Mouse (Mus musculus): ENCODE measurements around the gene Mtmr12. TPM values are rescaled to one million over a fixed set of nuclear protein-coding genes. Genes with fewer than 3 reads are reported as not detected.

Mtmr12 gene
- polyA plus RNA-seq, 1 experiment from 2014 or later, result 8.0 TPM

DNA sequence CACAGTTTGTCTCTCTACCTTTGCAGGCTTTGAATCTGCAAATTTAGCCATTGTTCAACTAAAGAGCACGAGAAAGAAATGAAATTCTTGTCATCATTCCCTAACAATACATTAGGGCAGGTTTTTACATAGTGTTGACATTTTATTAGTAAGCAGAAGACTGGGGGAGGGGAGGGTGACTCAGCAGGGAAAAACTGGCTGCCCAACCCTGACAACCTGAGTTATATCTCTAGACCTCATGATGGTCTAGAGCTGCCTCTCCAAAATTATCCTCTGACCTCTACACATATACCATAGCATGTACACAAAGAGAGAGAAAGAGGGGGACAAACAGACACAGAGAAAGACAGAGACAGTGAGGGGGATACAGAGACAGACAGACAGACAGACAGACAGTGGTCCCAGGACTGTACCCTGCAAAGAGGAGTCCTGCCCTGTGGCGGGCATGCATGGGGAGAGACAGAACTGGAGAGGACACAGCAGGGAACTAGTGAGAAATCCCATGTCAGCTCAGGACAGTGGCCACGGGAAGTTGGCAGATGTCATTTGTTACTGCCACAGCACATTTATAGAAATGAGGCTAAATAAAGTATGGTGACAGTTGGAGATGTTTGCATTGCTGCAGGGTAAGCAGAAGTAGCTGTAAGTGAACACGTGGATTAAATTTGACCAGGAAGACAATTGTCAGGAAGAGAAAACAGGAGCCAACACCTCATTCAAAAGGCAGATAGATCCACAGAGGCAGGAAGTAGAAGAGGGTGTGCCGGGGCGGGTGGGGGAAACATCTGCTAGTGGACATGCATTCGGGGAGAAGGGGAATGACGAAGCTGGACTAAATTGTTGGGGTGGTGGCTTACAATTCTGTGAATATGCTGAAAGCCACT is 101.6 kb downstream of the Mtmr12 start:
- Histone ChIP-seq H3K4me2 (no peak overlapping the region), H3K27me3 (no peaks in the 10 kb centered on the region), H3K9me3 (no peaks in the 10 kb centered on the region), H3K36me3 (no peaks in the 10 kb centered on the region), H3K4me1 (replicated peaks) (no peaks in the 10 kb centered on the region), H3K9ac (no peak overlapping the region), H3K4me3 (no peak overlapping the region), H3K27ac (replicated peaks) (no peak overlapping the region)
- no peak for ATAC-seq (ENCODE audit: low read depth)
- WGBS, result 76% methylated on average over 8 of the region's 8 CpGs

DNA sequence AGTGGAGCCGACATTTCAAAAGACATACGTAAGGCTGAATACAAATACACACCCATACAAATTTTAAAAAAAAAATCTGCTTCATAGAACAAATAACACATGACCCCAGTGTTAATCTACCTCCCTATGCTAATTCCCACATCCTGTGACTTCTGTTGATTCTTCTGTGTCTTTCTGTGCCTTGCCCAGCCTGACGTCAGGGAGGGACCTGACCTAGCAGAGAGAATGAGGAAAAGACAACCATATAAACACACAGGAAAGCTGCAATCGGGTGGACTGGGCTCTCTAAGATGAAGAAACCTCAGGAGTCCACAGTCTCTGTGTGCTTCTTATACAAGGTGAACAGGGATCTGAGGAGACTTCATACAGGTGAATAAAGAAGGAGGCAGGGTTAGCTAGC is 102.3 kb downstream of the Mtmr12 start:
- Histone ChIP-seq H3K27ac (replicated peaks) (no peak overlapping the region), H3K4me1 (replicated peaks) (no peaks in the 10 kb centered on the region), H3K36me3 (no peaks in the 10 kb centered on the region), H3K27me3 (no peaks in the 10 kb centered on the region), H3K9ac (no peak overlapping the region), H3K4me2 (no peak overlapping the region), H3K9me3 (no peaks in the 10 kb centered on the region), H3K4me3 (no peak overlapping the region)
- WGBS, result 80% methylated on average over 4 of the region's 4 CpGs
- ATAC-seq (ENCODE audit: low read depth), result no peak

GRCm38 (mm10) chr15:12308539-12308938 is 103.7 kb downstream of the Mtmr12 start:
- H3K4me3 ChIP-seq, result no peak overlapping the region
- no peak overlapping the region for H3K9ac ChIP-seq
- no peak for ATAC-seq (ENCODE audit: low read depth)
- H3K27me3 ChIP-seq, result no peaks in the 10 kb centered on the region
- H3K27ac ChIP-seq (replicated peaks), result no peak overlapping the region
- WGBS, result 91% methylated on average over 5 of the region's 5 CpGs
- H3K4me1 ChIP-seq (replicated peaks), result no peaks in the 10 kb centered on the region
- H3K36me3 ChIP-seq, result no peaks in the 10 kb centered on the region
- no peak overlapping the region for H3K4me2 ChIP-seq
- no peaks in the 10 kb centered on the region for H3K9me3 ChIP-seq

- H3K4me1 ChIP-seq (replicated peaks), result no peaks in the 10 kb centered on the region
- no peak overlapping the region for H3K4me3 ChIP-seq
- no peaks in the 10 kb centered on the region for H3K9me3 ChIP-seq
- no peak overlapping the region for H3K27ac ChIP-seq (replicated peaks)
- no peaks in the 10 kb centered on the region for H3K36me3 ChIP-seq
- no peak overlapping the region for H3K4me2 ChIP-seq
- no peak for ATAC-seq (ENCODE audit: low read depth)
- WGBS, result 86% methylated on average over 4 of the region's 4 CpGs
- H3K27me3 ChIP-seq, result no peaks in the 10 kb centered on the region
- no peak overlapping the region for H3K9ac ChIP-seq
Observed at GRCm38 (mm10) chr15:12310676-12311075, 105.8 kb downstream of the Mtmr12 start.

- WGBS, result 88% methylated on average over 7 of the region's 7 CpGs
- ATAC-seq (ENCODE audit: low read depth), result no peak
Observed at GRCm38 (mm10) chr15:12311465-12311864, 106.6 kb downstream of the Mtmr12 start.

DNA sequence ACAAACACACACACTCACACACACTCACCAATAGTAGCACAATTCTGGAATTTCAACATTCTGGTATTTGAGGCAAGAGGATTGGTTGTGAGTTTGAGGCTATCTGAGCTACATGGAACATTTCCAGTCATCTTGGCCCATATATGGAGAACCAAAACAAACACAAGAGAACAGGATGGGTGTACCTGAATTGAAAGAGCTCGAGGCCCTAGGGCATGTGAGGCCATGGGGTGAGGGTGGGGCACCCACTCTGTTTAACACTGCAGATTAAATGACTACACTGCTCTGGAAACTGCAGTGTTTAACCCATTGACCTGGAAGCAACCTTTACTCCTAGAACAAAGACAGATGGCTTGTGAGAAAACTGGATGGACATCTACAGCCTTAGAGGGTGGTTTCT is 108.4 kb downstream of the Mtmr12 start:
- Histone ChIP-seq H3K9me3 (no peaks in the 10 kb centered on the region), H3K36me3 (no peaks in the 10 kb centered on the region), H3K4me3 (no peak overlapping the region), H3K4me1 (replicated peaks) (no peaks in the 10 kb centered on the region), H3K4me2 (no peak overlapping the region), H3K9ac (no peak overlapping the region), H3K27me3 (no peaks in the 10 kb centered on the region), H3K27ac (replicated peaks) (no peak overlapping the region)
- ATAC-seq (ENCODE audit: low read depth), result no peak
- whole genome bisulfite sequencing, result 28% methylated on average over 1 of the region's 1 CpGs

More at GRCm38 (mm10) chr15:12311465-12311864, 106.6 kb downstream of the Mtmr12 start:
- no peak overlapping the region for H3K4me3 ChIP-seq
- no peaks in the 10 kb centered on the region for H3K4me1 ChIP-seq (replicated peaks)
- no peaks in the 10 kb centered on the region for H3K9me3 ChIP-seq
- H3K27me3 ChIP-seq, result no peaks in the 10 kb centered on the region
- no peaks in the 10 kb centered on the region for H3K36me3 ChIP-seq
- H3K9ac ChIP-seq, result no peak overlapping the region
- H3K27ac ChIP-seq (replicated peaks), result no peak overlapping the region
- no peak overlapping the region for H3K4me2 ChIP-seq

GRCm38 (mm10) chr15:12314584-12314983 is 109.8 kb downstream of the Mtmr12 start:
- Histone ChIP-seq H3K4me2 (no peak overlapping the region), H3K27me3 (peaks cover 4% of the 10 kb centered on the region; the same call in 1 of the 2 replicates), H3K36me3 (no peaks in the 10 kb centered on the region), H3K27ac (replicated peaks) (no peak overlapping the region), H3K9ac (no peak overlapping the region), H3K4me1 (replicated peaks) (no peaks in the 10 kb centered on the region), H3K9me3 (no peaks in the 10 kb centered on the region), H3K4me3 (no peak overlapping the region)
- WGBS, result 83% methylated on average over 5 of the region's 5 CpGs
- ATAC-seq (ENCODE audit: low read depth), result no peak

DNA sequence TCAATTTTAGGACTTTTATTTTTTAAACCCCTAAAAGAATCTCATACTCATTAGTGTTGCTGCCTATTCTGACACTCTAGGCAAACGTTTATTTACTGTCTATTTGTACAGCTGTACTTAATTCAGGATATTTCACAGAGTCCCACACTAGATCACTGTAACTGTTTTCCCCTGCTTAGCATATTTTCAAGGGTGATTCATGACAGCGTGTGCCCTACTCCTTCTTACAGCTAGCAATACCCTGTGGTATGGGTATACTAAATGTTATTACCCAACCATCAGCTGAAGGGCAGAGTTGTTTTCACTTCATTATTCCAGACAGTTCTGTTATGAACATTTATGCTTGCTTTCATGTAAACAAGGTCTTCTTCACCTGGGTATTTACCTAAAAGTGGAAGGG is 111.2 kb downstream of the Mtmr12 start:
- 72% methylated on average over 2 of the region's 2 CpGs for WGBS
- Histone ChIP-seq H3K27me3 (peaks cover 10% of the 10 kb centered on the region), H3K36me3 (no peaks in the 10 kb centered on the region), H3K9me3 (no peaks in the 10 kb centered on the region), H3K9ac (no peak overlapping the region), H3K4me3 (no peak overlapping the region), H3K4me2 (no peak overlapping the region), H3K4me1 (replicated peaks) (no peaks in the 10 kb centered on the region), H3K27ac (replicated peaks) (no peak overlapping the region)
- no peak for ATAC-seq (ENCODE audit: low read depth)

DNA sequence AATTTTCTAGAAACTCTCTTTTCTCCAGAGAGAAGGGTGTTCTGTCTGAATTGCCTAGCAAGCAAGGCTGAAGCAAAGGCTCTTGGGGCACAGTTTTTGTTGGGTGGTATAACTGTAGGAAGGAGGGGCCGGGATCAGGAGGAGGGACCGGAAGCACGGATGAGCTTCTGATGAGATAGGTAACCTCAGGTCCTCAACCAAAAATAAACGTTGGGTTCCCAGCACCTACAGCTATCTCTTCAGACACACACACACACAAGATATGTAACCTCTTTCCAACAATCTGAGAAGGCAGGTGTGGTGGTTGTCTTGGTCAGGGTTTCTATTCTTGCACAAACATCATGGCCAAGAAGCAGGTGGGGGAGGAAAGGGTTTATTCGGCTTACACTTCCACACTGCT is 112.5 kb downstream of the Mtmr12 start:
- Histone ChIP-seq H3K4me3 (no peak overlapping the region), H3K36me3 (no peaks in the 10 kb centered on the region), H3K9me3 (no peaks in the 10 kb centered on the region), H3K27me3 (peaks cover 10% of the 10 kb centered on the region), H3K27ac (replicated peaks) (no peak overlapping the region), H3K4me1 (replicated peaks) (peaks cover 2% of the 10 kb centered on the region; the same call in 1 of the 2 replicates), H3K4me2 (no peak overlapping the region), H3K9ac (no peak overlapping the region)
- no peak for ATAC-seq (ENCODE audit: low read depth)
- 86% methylated on average over 5 of the region's 5 CpGs for WGBS

GRCm38 (mm10) chr15:12318451-12318850 is 113.6 kb downstream of the Mtmr12 start:
- Histone ChIP-seq H3K4me2 (no peak overlapping the region), H3K27me3 (peaks cover 10% of the 10 kb centered on the region)
- WGBS, result 84% methylated on average over 8 of the region's 8 CpGs

DNA sequence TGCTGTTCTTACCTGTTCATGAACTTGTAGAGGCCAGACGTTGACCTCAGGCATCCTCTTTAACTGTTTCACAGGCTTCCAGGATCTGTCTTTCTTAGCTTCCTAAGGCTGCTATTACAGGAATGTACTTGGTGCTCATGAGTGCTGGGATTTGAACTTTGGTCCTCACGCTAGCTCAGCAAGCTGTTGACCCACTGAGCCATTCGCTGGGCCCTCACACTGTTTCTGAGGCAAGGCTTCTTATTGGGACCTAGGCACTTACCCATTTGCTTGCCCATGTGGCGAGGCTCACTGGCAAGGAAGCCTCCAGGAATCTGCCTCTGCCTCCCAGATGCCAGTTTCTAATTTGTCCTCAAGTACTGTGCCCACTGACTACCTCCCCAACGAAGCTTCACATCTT is 115.1 kb downstream of the Mtmr12 start:
- WGBS, result 47% methylated on average over 5 of the region's 5 CpGs

More at GRCm38 (mm10) chr15:12318451-12318850, 113.6 kb downstream of the Mtmr12 start:
- Histone ChIP-seq H3K27ac (replicated peaks) (no peak overlapping the region), H3K9ac (no peak overlapping the region), H3K9me3 (no peaks in the 10 kb centered on the region), H3K4me1 (replicated peaks) (peaks cover 13% of the 10 kb centered on the region), H3K4me3 (no peak overlapping the region), H3K36me3 (no peaks in the 10 kb centered on the region)
- no peak for ATAC-seq (ENCODE audit: low read depth)

GRCm38 (mm10) chr15:12320441-12321090 is 115.7 kb downstream of the Mtmr12 start:
- H3K9ac ChIP-seq, result peak overlapping the region; percentile 98
- H3K27me3 ChIP-seq, result peaks cover 10% of the 10 kb centered on the region
- peaks cover 31% of the 10 kb centered on the region for H3K4me1 ChIP-seq (replicated peaks)
- H3K4me2 ChIP-seq, result peak overlapping the region; percentile 79
- WGBS, result 5% methylated on average over 22 of the region's 22 CpGs
- no peak; the same call in 1 of the 2 replicates for ATAC-seq (ENCODE audit: low read depth)
- no peaks in the 10 kb centered on the region for H3K9me3 ChIP-seq
- H3K36me3 ChIP-seq, result no peaks in the 10 kb centered on the region
- H3K4me3 ChIP-seq, result peak overlapping the region; percentile 100
- H3K27ac ChIP-seq (replicated peaks), result peak overlapping the region; percentile 94

More for the DNA sequence above, 115.1 kb downstream of the Mtmr12 start:
- Histone ChIP-seq H3K4me1 (replicated peaks) (peaks cover 28% of the 10 kb centered on the region), H3K27me3 (peaks cover 10% of the 10 kb centered on the region), H3K4me3 (no peak overlapping the region), H3K9ac (no peak overlapping the region), H3K36me3 (no peaks in the 10 kb centered on the region), H3K27ac (replicated peaks) (no peak overlapping the region), H3K9me3 (no peaks in the 10 kb centered on the region), H3K4me2 (peak overlapping the region; percentile 79; the same call in 1 of the 2 replicates)
- no peak for ATAC-seq (ENCODE audit: low read depth)
